Mouse (Mus musculus): ENCODE results near the gene Polr2f. TPM values are rescaled to one million over a fixed set of nuclear protein-coding genes. Genes with fewer than 3 reads are reported as not detected.

The Polr2f gene
- total RNA-seq, 2 experiments from 2014 or later = 104 to 112 TPM

Other genes with a start within 250 kb of the Polr2f start
- gene Gm49510, start 241.3 kb upstream of the Polr2f start, total RNA-seq (2021) = not detected
- 10 to 100 TPM; 24.3 to 25.3 TPM for gene Sh3bp1, start 241.2 kb upstream of the Polr2f start, total RNA-seq (2021)
- 100 to 1,000 TPM; 161 to 187 TPM for gene Pdxp, start 227.1 kb upstream of the Polr2f start, total RNA-seq (2021)
- 10 to 100 TPM; 15.0 to 18.0 TPM for gene Lgals1, start 214.3 kb upstream of the Polr2f start, total RNA-seq (2021)
- 10 to 100 TPM; 37.4 to 37.6 TPM for gene Nol12, start 206.1 kb upstream of the Polr2f start, total RNA-seq (2021)
- 10 to 100 TPM; 14.0 to 16.0 TPM for gene Triobp, start 193.3 kb upstream of the Polr2f start, total RNA-seq (2021)
- 100 to 1,000 TPM; 101 to 108 TPM for gene H1f0, start 112.6 kb upstream of the Polr2f start, total RNA-seq (2021)
- gene Galr3, start 99.1 kb upstream of the Polr2f start, total RNA-seq (2021) = not detected
- 10 to 100 TPM; 17.2 to 17.3 TPM for gene Ankrd54, start 78.1 kb upstream of the Polr2f start, total RNA-seq (2021)
- gene Eif3l, start 65.8 kb upstream of the Polr2f start, total RNA-seq (2021) = 10 to 100 TPM; 71.9 to 74.9 TPM
- gene Micall1, start 32.1 kb upstream of the Polr2f start, total RNA-seq (2021) = 10 to 100 TPM; 34.3 to 41.6 TPM
- gene 1700088E04Rik, start 244 bp downstream of the Polr2f start, total RNA-seq (2021) = 1 to 10 TPM; 9.1 to 9.6 TPM
- gene Sox10, start 24.2 kb downstream of the Polr2f start, total RNA-seq (2021) = 10 to 100 TPM; 38.5 to 41.2 TPM
- 10 to 100 TPM; 42.0 to 50.6 TPM for gene Pick1, start 88.2 kb downstream of the Polr2f start, total RNA-seq (2021)
- gene Gm49486, start 88.4 kb downstream of the Polr2f start, total RNA-seq (2021) = under 1 TPM; 0.94 to 0.98 TPM
- gene Slc16a8, start 113.8 kb downstream of the Polr2f start, total RNA-seq (2021) = not detected
- 1 to 10 TPM; 3.3 to 4.2 TPM for gene Baiap2l2, start 144.5 kb downstream of the Polr2f start, total RNA-seq (2021)
- gene Pla2g6, start 187.4 kb downstream of the Polr2f start, total RNA-seq (2021) = 10 to 100 TPM; 24.2 to 24.3 TPM
- 1 to 10 TPM in 1 of 2 experiments, under 1 TPM in 1; 0.61 to 1.0 TPM for gene Maff, start 205.6 kb downstream of the Polr2f start, total RNA-seq (2021)

All from layer of hippocampus, postnatal 25 days (tissue).